Mouse (Mus musculus) midbrain, embryonic 14.5 days (tissue): ENCODE data around the gene Fgfr2. TPM values are rescaled to one million over a fixed set of nuclear protein-coding genes. Genes with fewer than 3 reads are reported as not detected.

Experiments
- ATAC-seq: fragments of 200-750 bp; cut with Nextera tagmentation; 2 replicates; pipeline ENCODE4 v1.8.0; 2017; ENCODE audit warnings: moderate number of reproducible peaks, moderate library complexity; ENCODE audit not compliant: low FRiP score, low TSS enrichment
- DNase-seq: peaks from one replicate; pipeline ENCODE4 v3.0.0-alpha.2; 2015
- H3K27ac ChIP-seq: fragments of 300-500 bp; sonication (generic); replicated peaks from 2 replicates; pipeline ENCODE4 v1.5.1; 2014; ENCODE audit warnings: mild to moderate bottlenecking, low read depth, low read length, moderate library complexity
- H3K27me3 ChIP-seq: fragments of 300-500 bp; sonication (generic); 2 replicates; pipeline ENCODE4 v1.6.1; 2014; ENCODE audit warnings: low read length, control low read depth, mixed read lengths; ENCODE audit not compliant: control insufficient read depth, insufficient read depth
- H3K36me3 ChIP-seq: fragments of 300-500 bp; sonication (generic); 2 replicates; pipeline ENCODE4 v1.6.1; 2014; ENCODE audit warnings: low read length, control low read depth; ENCODE audit not compliant: control insufficient read depth, insufficient read depth
- H3K4me1 ChIP-seq: fragments of 300-500 bp; sonication (generic); 2 replicates; pipeline ENCODE4 v1.6.1; 2014; ENCODE audit warnings: mild to moderate bottlenecking, antibody characterized with exemption, low read length, control low read depth; ENCODE audit not compliant: control insufficient read depth, insufficient read depth
- H3K4me2 ChIP-seq: fragments of 300-500 bp; sonication (generic); 2 replicates; pipeline ENCODE4 v1.6.1; 2014; ENCODE audit warnings: mild to moderate bottlenecking, low read length, moderate library complexity
- H3K4me3 ChIP-seq: fragments of 300-500 bp; sonication (generic); replicated peaks from 2 replicates; pipeline ENCODE4 v1.5.1; 2014; ENCODE audit warnings: low read depth, low read length
- H3K9ac ChIP-seq: fragments of 300-500 bp; sonication (generic); replicated peaks from 2 replicates; pipeline ENCODE4 v1.6.1; 2014; ENCODE audit warnings: mild to moderate bottlenecking, low read length, moderate library complexity
- H3K9me3 ChIP-seq: fragments of 300-500 bp; sonication (generic); 2 replicates; pipeline ENCODE4 v1.6.1; 2016; ENCODE audit warnings: low read length, control low read depth, mixed read lengths; ENCODE audit not compliant: control insufficient read depth
- WGBS: fragments of 180-500 bp; shearing (Covaris S2); extraction: QIAGEN DNeasy Blood & Tissue Kit; methylation state at CpG from one replicate; pipeline ENCODE4 v1.1.7; 2014; 5-methylcytosine and 5-hydroxymethylcytosine counted together
- polyA plus RNA-seq: library from polyadenylated mRNA; unstranded; fragments of >200 nt; fragmentation: Nextera tagmentation; extraction: Ambion mirVana; gene quantifications from 2 replicates; pipeline ENCODE4 v1.2.1, GENCODE M21; 2014

The Fgfr2 gene
- polyA plus RNA-seq, 1 experiment from 2014 or later = 28.1 TPM

GRCm38 (mm10) chr7:133066776-133067175 lies 56.4 kb downstream of the Fgfr2 start:
- H3K9ac ChIP-seq = no peak overlapping the region
- DNase-seq = peak; percentile 76
- no peak overlapping the region for H3K4me2 ChIP-seq
- ATAC-seq = peak; percentile 53; the same call in 1 of the 2 replicates
- H3K4me3 ChIP-seq = no peak overlapping the region
- H3K27me3 ChIP-seq = no peaks in the 10 kb centered on the region
- 0 out of 2 replicates have a peak overlapping the region, but pooled peaks have one; percentile 49 for H3K27ac ChIP-seq
- H3K36me3 ChIP-seq = 0 out of 2 replicates have a peak, but pooled peaks cover 6% of the 10 kb centered on the region
- peaks cover 40% of the 10 kb centered on the region for H3K4me1 ChIP-seq
- 13% methylated on average over 6 of the region's 6 CpGs for WGBS
- H3K9me3 ChIP-seq = no peaks in the 10 kb centered on the region

- H3K36me3 ChIP-seq = no peaks in the 10 kb centered on the region; the same call in 1 of the 2 replicates
- DNase-seq = no peak
- no peaks in the 10 kb centered on the region for H3K27me3 ChIP-seq
- no peaks in the 10 kb centered on the region for H3K9me3 ChIP-seq
- WGBS = 92% methylated on average over 3 of the region's 3 CpGs
- H3K4me1 ChIP-seq = peaks cover 21% of the 10 kb centered on the region
- no peak overlapping the region for H3K27ac ChIP-seq
- ATAC-seq = no peak
- no peak overlapping the region for H3K9ac ChIP-seq
- no peak overlapping the region for H3K4me3 ChIP-seq
- H3K4me2 ChIP-seq = no peak overlapping the region
Measured at GRCm38 (mm10) chr7:133062055-133062454, 61.1 kb downstream of the Fgfr2 start.

- no peak for ATAC-seq
- WGBS = 88% methylated on average over 6 of the region's 6 CpGs
- no peak overlapping the region for H3K4me2 ChIP-seq
- H3K4me3 ChIP-seq = no peak overlapping the region
- H3K9ac ChIP-seq = no peak overlapping the region
- no peak for DNase-seq
- H3K9me3 ChIP-seq = no peaks in the 10 kb centered on the region
- no peak overlapping the region for H3K27ac ChIP-seq
- H3K36me3 ChIP-seq = no peaks in the 10 kb centered on the region; the same call in 1 of the 2 replicates
- peaks cover 11% of the 10 kb centered on the region; the same call in 1 of the 2 replicates for H3K4me1 ChIP-seq
- no peaks in the 10 kb centered on the region for H3K27me3 ChIP-seq
Measured at GRCm38 (mm10) chr7:133060170-133060569, 63.0 kb downstream of the Fgfr2 start.

GRCm38 (mm10) chr7:133059517-133060104 lies 63.5 kb downstream of the Fgfr2 start:
- 60% methylated on average over 9 of the region's 9 CpGs for WGBS
- Histone ChIP-seq H3K4me1 (peaks cover 11% of the 10 kb centered on the region; the same call in 1 of the 2 replicates), H3K4me3 (no peak overlapping the region), H3K9ac (no peak overlapping the region), H3K27ac (no peak overlapping the region; the same call in 1 of the 2 replicates), H3K27me3 (no peaks in the 10 kb centered on the region), H3K4me2 (no peak overlapping the region), H3K36me3 (no peaks in the 10 kb centered on the region; the same call in 1 of the 2 replicates), H3K9me3 (no peaks in the 10 kb centered on the region)
- ATAC-seq (no peak), DNase-seq (no peak)

GRCm38 (mm10) chr7:133059150-133059509 lies 64.0 kb downstream of the Fgfr2 start:
- Histone ChIP-seq H3K4me1 (peaks cover 13% of the 10 kb centered on the region; the same call in 1 of the 2 replicates), H3K9ac (no peak overlapping the region), H3K27me3 (no peaks in the 10 kb centered on the region), H3K27ac (no peak overlapping the region), H3K4me3 (no peak overlapping the region), H3K36me3 (no peaks in the 10 kb centered on the region; the same call in 1 of the 2 replicates), H3K9me3 (no peaks in the 10 kb centered on the region), H3K4me2 (no peak overlapping the region)
- DNase-seq (no peak), ATAC-seq (no peak)
- 83% methylated on average over 6 of the region's 6 CpGs for WGBS

- H3K27me3 ChIP-seq = no peaks in the 10 kb centered on the region
- no peak overlapping the region for H3K27ac ChIP-seq
- no peak for DNase-seq
- ATAC-seq = no peak
- no peaks in the 10 kb centered on the region for H3K9me3 ChIP-seq
- WGBS = 94% methylated on average over 12 of the region's 12 CpGs
- H3K4me1 ChIP-seq = peaks cover 16% of the 10 kb centered on the region; the same call in 1 of the 2 replicates
- no peak overlapping the region for H3K4me2 ChIP-seq
- H3K9ac ChIP-seq = no peak overlapping the region
- H3K36me3 ChIP-seq = no peaks in the 10 kb centered on the region; the same call in 1 of the 2 replicates
- H3K4me3 ChIP-seq = no peak overlapping the region
Measured at GRCm38 (mm10) chr7:133058496-133059149, 64.5 kb downstream of the Fgfr2 start.

- Histone ChIP-seq H3K4me1 (peaks cover 16% of the 10 kb centered on the region; the same call in 1 of the 2 replicates), H3K27me3 (no peaks in the 10 kb centered on the region), H3K4me2 (no peak overlapping the region), H3K9me3 (no peaks in the 10 kb centered on the region), H3K36me3 (no peaks in the 10 kb centered on the region; the same call in 1 of the 2 replicates), H3K27ac (no peak overlapping the region), H3K4me3 (no peak overlapping the region), H3K9ac (no peak overlapping the region)
- no peak for DNase-seq
- no peak for ATAC-seq
- WGBS = 93% methylated on average over 8 of the region's 8 CpGs
Measured at GRCm38 (mm10) chr7:133056924-133057323, 66.2 kb downstream of the Fgfr2 start.

GRCm38 (mm10) chr7:133054486-133054885 lies 68.7 kb downstream of the Fgfr2 start:
- Histone ChIP-seq H3K4me3 (no peak overlapping the region), H3K27ac (no peak overlapping the region), H3K27me3 (no peaks in the 10 kb centered on the region), H3K9me3 (no peaks in the 10 kb centered on the region), H3K9ac (no peak overlapping the region), H3K4me2 (no peak overlapping the region), H3K4me1 (peaks cover 7% of the 10 kb centered on the region; the same call in 1 of the 2 replicates), H3K36me3 (peaks cover 3% of the 10 kb centered on the region)
- no peak for DNase-seq
- no peak for ATAC-seq
- 96% methylated on average over 5 of the region's 5 CpGs for WGBS
